Mouse (Mus musculus): Measurements from ENCODE around the gene Reg3d.
"Not testable (repeated sequence)": the region's sequence is repeated elsewhere in the genome, so short reads cannot be mapped to it uniquely, and the experiment has no call there.

Reg3d gene

GRCm38 (mm10) chr6:78378765-78379164, at the start of gene Reg3d:
TSS of gene Reg3d (minus strand) at chr6:78378865.
- no peak for DNase-seq

GRCm38 (mm10) chr6:78425497-78425896, 46.8 kb upstream of the Reg3d start:
- DNase-seq, result no peak

- not testable (repeated sequence) for DNase-seq
Observed at GRCm38 (mm10) chr6:78422411-78422810, 43.7 kb upstream of the Reg3d start, which contains the start of gene Reg1. TSS of gene Reg1 (plus strand) at chr6:78422711.

GRCm38 (mm10) chr6:78395323-78395722, 16.7 kb upstream of the Reg3d start, which contains the start of gene Reg2:
TSS of gene Reg2 (plus strand) at chr6:78395623.
- not testable (repeated sequence) for DNase-seq

GRCm38 (mm10) chr6:78385609-78386008, 6.9 kb upstream of the Reg3d start:
- DNase-seq, result no peak

- DNase-seq, result no peak
Observed at GRCm38 (mm10) chr6:78380409-78380808, 1.7 kb upstream of the Reg3d start, which contains the start of gene Reg3a. TSS of gene Reg3a (plus strand) at chr6:78380709.

- no peak for DNase-seq
Observed at GRCm38 (mm10) chr6:78370357-78370756, 8.3 kb downstream of the Reg3d start, which contains the start of gene Reg3b. TSS of gene Reg3b (plus strand) at chr6:78370657.

- DNase-seq, result no peak
Observed at GRCm38 (mm10) chr6:78361971-78362563, 16.6 kb downstream of the Reg3d start.

- no peak for DNase-seq
Observed at GRCm38 (mm10) chr6:78341689-78342088, 37.0 kb downstream of the Reg3d start.

GRCm38 (mm10) chr6:78340296-78340695, 38.4 kb downstream of the Reg3d start:
- no peak for DNase-seq

GRCm38 (mm10) chr6:78331919-78332569, 46.6 kb downstream of the Reg3d start:
- DNase-seq, result no peak

- DNase-seq, result no peak
Observed at GRCm38 (mm10) chr6:78329166-78329565, 49.5 kb downstream of the Reg3d start.

GRCm38 (mm10) chr6:78327798-78328197, 50.9 kb downstream of the Reg3d start:
- no peak for DNase-seq

Measured in thymus, postnatal 4 days (tissue).